Mouse (Mus musculus): ENCODE results near the gene Atp2b4.

DNA sequence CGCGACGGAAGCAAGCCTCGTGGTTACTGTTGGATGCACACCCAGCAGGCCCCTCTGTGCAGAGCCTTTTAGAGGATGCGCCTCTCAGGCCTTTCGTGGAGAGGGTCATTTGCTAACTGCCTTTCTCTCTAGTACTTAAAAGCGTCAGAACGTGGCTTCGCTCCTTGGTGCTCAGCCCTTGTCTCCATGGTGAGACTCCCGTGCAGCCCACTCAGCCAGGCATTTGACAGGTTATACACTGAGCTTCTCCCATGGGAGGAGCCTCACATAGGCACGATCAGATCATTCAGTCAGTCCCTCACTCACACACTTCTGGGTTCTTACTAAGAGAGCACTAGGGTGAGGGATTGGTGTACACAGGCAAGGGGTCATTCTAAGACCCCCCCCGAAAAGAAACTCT is 39.7 kb upstream of the Atp2b4 start:
- TF ChIP-seq CTCF (IDR thresholded peaks at IDR 0.05; ENCODE audit: low read depth, low read length) (no peak), POLR2A (IDR thresholded peaks at IDR 0.05; ENCODE audit: extremely low read depth, insufficient read depth, low read length) (no peak)
